Mouse (Mus musculus): ENCODE data around the gene Lrmda. TPM values are rescaled to one million over a fixed set of nuclear protein-coding genes. Genes with fewer than 3 reads are reported as not detected.

The Lrmda gene
- polyA plus RNA-seq, 1 experiment, result 20.1 TPM

GRCm38 (mm10) chr14:21985981-21986732, 33.4 kb upstream of the Lrmda start:
- no peak for TF ChIP-seq CTCF (IDR thresholded peaks at IDR 0.05; ENCODE audit: low read depth, low read length)
- no peak for TF ChIP-seq POLR2A (IDR thresholded peaks at IDR 0.05; ENCODE audit: borderline replicate concordance, low read depth, low read length)
- Histone ChIP-seq H3K4me3 (ENCODE audit: insufficient read depth, low read length) (peak overlapping the region; percentile 84), H3K4me1 (ENCODE audit: control insufficient read depth, insufficient read depth, low read length) (peaks cover 15% of the 10 kb centered on the region), H3K27ac (ENCODE audit: insufficient read depth, low read depth, low read length) (no peak overlapping the region)

DNA sequence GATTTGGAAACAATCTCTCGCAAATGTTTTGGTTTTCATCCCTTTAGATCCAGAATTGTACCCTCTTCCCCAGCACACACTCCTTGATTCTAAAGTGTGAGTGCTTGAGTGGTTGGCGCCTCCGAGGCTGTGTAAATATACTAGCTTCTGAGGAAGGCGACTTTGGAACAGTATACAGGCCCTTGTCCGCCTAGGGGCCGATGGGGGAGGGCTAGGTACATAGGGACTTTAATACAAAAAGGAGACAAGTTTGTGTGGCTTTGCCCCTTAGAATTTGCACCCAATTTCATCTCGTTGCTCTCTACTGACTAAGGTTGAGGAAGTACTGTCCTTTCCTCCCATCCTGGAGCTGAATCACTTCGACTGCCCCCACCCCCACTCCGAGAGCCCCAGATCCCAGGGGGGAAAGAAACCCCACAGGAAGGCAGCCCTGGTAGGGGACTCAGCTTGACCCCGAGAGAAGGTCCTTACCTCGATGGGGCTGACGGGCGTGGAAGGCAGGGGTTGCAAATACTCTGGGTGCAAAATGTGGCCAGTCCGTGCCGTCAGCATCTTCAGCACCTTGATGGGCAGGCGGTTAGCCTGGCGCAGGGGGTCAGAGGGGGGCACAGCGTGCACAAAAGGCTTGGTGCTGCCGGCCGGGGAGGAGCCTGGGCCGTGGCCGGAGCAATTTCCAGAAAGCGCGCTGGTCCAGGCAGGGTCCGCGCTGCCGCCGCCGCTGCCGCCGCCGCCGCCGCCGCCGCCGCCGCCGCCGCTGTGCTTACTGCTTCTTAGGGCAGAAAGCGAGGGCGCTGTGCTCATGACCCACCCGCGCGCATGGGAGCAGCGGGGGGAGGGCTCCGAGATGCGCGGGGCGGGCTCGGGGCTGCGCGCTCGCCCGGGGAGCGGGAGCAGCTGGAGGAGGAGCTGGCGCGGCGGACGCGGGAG, 32.5 kb upstream of the Lrmda start:
- H3K4me1 ChIP-seq (ENCODE audit: control insufficient read depth, insufficient read depth, low read length), result peaks cover 15% of the 10 kb centered on the region
- H3K4me3 ChIP-seq (ENCODE audit: insufficient read depth, low read length), result peak overlapping the region; percentile 84
- TF ChIP-seq CTCF (IDR thresholded peaks at IDR 0.05; ENCODE audit: low read depth, low read length) (no peak), POLR2A (IDR thresholded peaks at IDR 0.05; ENCODE audit: borderline replicate concordance, low read depth, low read length) (no peak)
- peak overlapping the region; percentile 1; the same call in 1 of the 2 replicates for H3K27ac ChIP-seq (ENCODE audit: insufficient read depth, low read depth, low read length)

GRCm38 (mm10) chr14:21987660-21988576, 31.6 kb upstream of the Lrmda start:
- Histone ChIP-seq H3K4me3 (ENCODE audit: insufficient read depth, low read length) (peak overlapping the region; percentile 84), H3K4me1 (ENCODE audit: control insufficient read depth, insufficient read depth, low read length) (peaks cover 13% of the 10 kb centered on the region), H3K27ac (ENCODE audit: insufficient read depth, low read depth, low read length) (peak overlapping the region; percentile 83)
- TF ChIP-seq CTCF (IDR thresholded peaks at IDR 0.05; ENCODE audit: low read depth, low read length), result no peak
- TF ChIP-seq POLR2A (IDR thresholded peaks at IDR 0.05; ENCODE audit: borderline replicate concordance, low read depth, low read length), result no peak

DNA sequence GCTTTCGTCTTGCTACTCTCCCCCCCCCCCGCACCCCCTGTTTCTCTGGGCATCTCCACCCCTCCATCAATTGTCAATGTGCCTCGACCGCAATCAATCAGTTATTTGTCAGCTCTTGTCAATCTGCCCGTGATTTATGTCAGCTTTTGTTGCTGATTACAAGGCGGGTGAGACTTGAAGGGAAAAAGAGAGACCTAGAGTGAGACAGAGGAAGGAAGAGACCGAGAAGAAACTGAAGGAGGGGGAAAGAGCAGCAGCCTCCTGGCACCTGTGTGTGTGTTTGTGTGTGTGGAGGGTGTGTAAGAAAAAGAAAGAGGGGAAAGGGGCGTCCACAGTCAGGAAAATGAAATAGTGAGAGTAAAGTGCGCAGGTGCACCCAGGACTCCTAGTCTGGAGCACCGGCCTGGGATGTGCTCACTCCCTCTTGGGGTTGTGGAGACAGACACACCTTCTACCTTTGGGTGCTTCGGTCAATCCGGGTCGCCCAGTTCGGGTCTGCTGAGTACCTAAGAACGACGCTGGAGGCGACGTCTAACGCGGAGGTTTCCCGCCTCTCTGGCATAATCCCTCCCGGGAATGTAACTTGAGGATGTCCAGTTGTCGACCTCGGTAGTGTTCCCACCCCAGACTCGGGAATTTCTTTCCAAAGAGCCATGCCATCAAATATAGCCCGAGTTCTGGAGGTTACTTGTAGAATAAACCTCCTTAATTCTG, 30.8 kb upstream of the Lrmda start:
- H3K4me1 ChIP-seq (ENCODE audit: control insufficient read depth, insufficient read depth, low read length), result peaks cover 13% of the 10 kb centered on the region
- H3K27ac ChIP-seq (ENCODE audit: insufficient read depth, low read depth, low read length), result peak overlapping the region; percentile 12
- TF ChIP-seq CTCF (IDR thresholded peaks at IDR 0.05; ENCODE audit: low read depth, low read length) (no peak), POLR2A (IDR thresholded peaks at IDR 0.05; ENCODE audit: borderline replicate concordance, low read depth, low read length) (no peak)
- peak overlapping the region; percentile 63 for H3K4me3 ChIP-seq (ENCODE audit: insufficient read depth, low read length)

- H3K27ac ChIP-seq (ENCODE audit: insufficient read depth, low read depth, low read length), result peak within 1 kb of the TSS; percentile 12
- TF ChIP-seq POLR2A (IDR thresholded peaks at IDR 0.05; ENCODE audit: borderline replicate concordance, low read depth, low read length) (no peak), CTCF (IDR thresholded peaks at IDR 0.05; ENCODE audit: low read depth, low read length) (no peak)
- H3K4me1 ChIP-seq (ENCODE audit: control insufficient read depth, insufficient read depth, low read length), result peaks cover 20% of the 10 kb centered on the region
- peak within 1 kb of the TSS; percentile 63 for H3K4me3 ChIP-seq (ENCODE audit: insufficient read depth, low read length)
Measured at GRCm38 (mm10) chr14:21989291-21989913, 30.1 kb upstream of the Lrmda start, which contains the start of gene Zfp503. TSS of gene Zfp503 (minus strand) at chr14:21989601.

DNA sequence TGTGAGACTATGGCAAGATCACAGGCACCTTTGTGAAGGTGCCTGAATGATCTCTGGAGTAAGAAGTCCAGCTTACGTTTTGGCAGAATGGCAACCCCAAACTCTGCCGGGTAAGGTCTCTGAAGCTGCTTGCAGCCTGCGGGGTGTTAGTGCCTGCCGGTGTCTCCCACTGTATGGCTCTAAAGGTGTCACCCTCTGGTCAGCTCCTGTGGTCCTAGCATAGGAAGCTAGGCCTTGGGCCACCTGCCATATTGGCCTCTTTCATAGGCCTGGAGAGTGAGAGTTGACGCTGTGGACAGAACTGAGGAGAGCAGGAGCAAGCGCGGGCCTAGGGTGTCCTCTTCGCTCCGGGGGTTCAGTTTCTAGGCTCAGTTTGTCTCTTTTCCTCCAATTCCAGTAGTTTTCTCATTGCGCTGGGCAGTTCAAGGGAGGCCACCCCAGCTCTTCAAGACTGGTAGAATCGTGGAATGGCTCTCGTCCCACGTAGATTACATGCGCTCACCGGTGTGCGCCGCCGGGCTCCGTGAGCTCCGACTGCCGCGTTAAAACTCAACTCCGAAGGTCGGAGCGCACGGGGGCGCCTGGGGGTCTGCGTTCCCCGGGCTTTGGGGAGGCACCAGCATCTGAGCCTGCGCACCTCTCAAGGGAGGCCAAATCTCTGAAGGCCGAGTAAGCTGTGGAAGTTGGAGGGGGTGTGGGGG, 29.0 kb upstream of the Lrmda start:
- H3K27ac ChIP-seq (ENCODE audit: insufficient read depth, low read depth, low read length), result no peak overlapping the region
- TF ChIP-seq CTCF (IDR thresholded peaks at IDR 0.05; ENCODE audit: low read depth, low read length) (no peak), POLR2A (IDR thresholded peaks at IDR 0.05; ENCODE audit: borderline replicate concordance, low read depth, low read length) (no peak)
- H3K4me1 ChIP-seq (ENCODE audit: control insufficient read depth, insufficient read depth, low read length), result peaks cover 19% of the 10 kb centered on the region
- no peak overlapping the region for H3K4me3 ChIP-seq (ENCODE audit: insufficient read depth, low read length)

GRCm38 (mm10) chr14:21991251-21991780, 28.2 kb upstream of the Lrmda start:
- TF ChIP-seq POLR2A (IDR thresholded peaks at IDR 0.05; ENCODE audit: borderline replicate concordance, low read depth, low read length), result no peak
- TF ChIP-seq CTCF (IDR thresholded peaks at IDR 0.05; ENCODE audit: low read depth, low read length), result no peak
- Histone ChIP-seq H3K4me3 (ENCODE audit: insufficient read depth, low read length) (no peak overlapping the region), H3K27ac (ENCODE audit: insufficient read depth, low read depth, low read length) (no peak overlapping the region), H3K4me1 (ENCODE audit: control insufficient read depth, insufficient read depth, low read length) (peaks cover 19% of the 10 kb centered on the region)

DNA sequence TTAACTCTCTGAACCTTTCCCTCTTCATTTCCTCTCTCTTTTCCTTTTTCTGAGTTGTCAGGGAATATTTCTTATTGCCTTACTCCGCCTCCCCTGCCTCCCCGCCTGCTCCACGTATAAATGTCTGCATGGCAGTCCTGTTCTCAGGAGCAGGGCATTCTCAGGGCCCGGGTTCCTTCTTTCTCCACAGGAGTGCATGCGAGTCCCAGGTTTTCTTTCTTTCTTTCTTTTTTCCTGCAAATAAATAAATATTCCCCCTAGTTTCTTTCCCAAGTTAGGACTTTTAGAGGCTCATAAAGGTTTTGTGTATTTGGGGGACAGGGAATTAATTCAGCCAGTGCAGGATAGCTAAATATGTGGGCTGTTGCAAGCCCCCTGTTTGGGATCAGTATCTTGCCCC, 27.7 kb upstream of the Lrmda start:
- H3K4me3 ChIP-seq (ENCODE audit: insufficient read depth, low read length), result no peak overlapping the region
- no peak for TF ChIP-seq CTCF (IDR thresholded peaks at IDR 0.05; ENCODE audit: low read depth, low read length)
- no peak for TF ChIP-seq POLR2A (IDR thresholded peaks at IDR 0.05; ENCODE audit: borderline replicate concordance, low read depth, low read length)
- peaks cover 19% of the 10 kb centered on the region for H3K4me1 ChIP-seq (ENCODE audit: control insufficient read depth, insufficient read depth, low read length)
- no peak overlapping the region for H3K27ac ChIP-seq (ENCODE audit: insufficient read depth, low read depth, low read length)
